Mouse (Mus musculus) lung, embryonic 15.5 days (tissue): ENCODE data around the gene Lyz1. TPM values are rescaled to one million over a fixed set of nuclear protein-coding genes. Genes with fewer than 3 reads are reported as not detected.
"Not testable (repeated sequence)": the region's sequence is repeated elsewhere in the genome, so short reads cannot be mapped to it uniquely, and the experiment has no call there.

Experiments used
- ATAC-seq: fragments of 200-750 bp; cut with Nextera tagmentation; 2 replicates; pipeline ENCODE4 v1.8.0; 2017; ENCODE audit warnings: moderate number of reproducible peaks, borderline replicate concordance; ENCODE audit not compliant: low FRiP score, low TSS enrichment; ENCODE audit errors: extremely low read depth
- H3K27ac ChIP-seq: fragments of 300-500 bp; sonication (generic); 2 replicates; pipeline ENCODE4 v1.5.1; 2015; ENCODE audit warnings: moderate library complexity, mild to moderate bottlenecking, inconsistent platforms
- H3K27me3 ChIP-seq: fragments of 300-500 bp; sonication (generic); 2 replicates; pipeline ENCODE4 v1.6.1; 2015; ENCODE audit warnings: inconsistent platforms
- H3K36me3 ChIP-seq: fragments of 300-500 bp; sonication (generic); 2 replicates; pipeline ENCODE4 v1.6.1; 2015; ENCODE audit warnings: inconsistent platforms
- H3K4me1 ChIP-seq: fragments of 300-500 bp; sonication (generic); 2 replicates; pipeline ENCODE4 v1.6.1; 2015; ENCODE audit warnings: inconsistent platforms
- H3K4me2 ChIP-seq: fragments of 300-500 bp; sonication (generic); 2 replicates; pipeline ENCODE4 v1.6.1; 2015; ENCODE audit warnings: inconsistent platforms, mild to moderate bottlenecking, moderate library complexity
- H3K4me3 ChIP-seq: fragments of 300-500 bp; sonication (generic); 2 replicates; pipeline ENCODE4 v1.5.1; 2015; ENCODE audit warnings: mild to moderate bottlenecking, inconsistent platforms
- H3K9ac ChIP-seq: fragments of 300-500 bp; sonication (generic); 2 replicates; pipeline ENCODE4 v1.6.1; 2015; ENCODE audit warnings: inconsistent platforms
- H3K9me3 ChIP-seq: fragments of 300-500 bp; sonication (generic); 2 replicates; pipeline ENCODE4 v1.6.1; 2016; ENCODE audit warnings: inconsistent platforms
- WGBS: fragments of 180-500 bp; shearing (Covaris S2); methylation state at CpG from one replicate; pipeline ENCODE4 v1.1.7; 2015; 5-methylcytosine and 5-hydroxymethylcytosine counted together
- polyA plus RNA-seq: library from polyadenylated mRNA; unstranded; fragments of >200 nt; fragmentation: Nextera tagmentation; extraction: Ambion mirVana; gene quantifications from 2 replicates; pipeline ENCODE4 v1.2.1, GENCODE M21; 2015

Lyz1 gene
- polyA plus RNA-seq, 1 experiment from 2014 or later: 0.44 TPM

DNA sequence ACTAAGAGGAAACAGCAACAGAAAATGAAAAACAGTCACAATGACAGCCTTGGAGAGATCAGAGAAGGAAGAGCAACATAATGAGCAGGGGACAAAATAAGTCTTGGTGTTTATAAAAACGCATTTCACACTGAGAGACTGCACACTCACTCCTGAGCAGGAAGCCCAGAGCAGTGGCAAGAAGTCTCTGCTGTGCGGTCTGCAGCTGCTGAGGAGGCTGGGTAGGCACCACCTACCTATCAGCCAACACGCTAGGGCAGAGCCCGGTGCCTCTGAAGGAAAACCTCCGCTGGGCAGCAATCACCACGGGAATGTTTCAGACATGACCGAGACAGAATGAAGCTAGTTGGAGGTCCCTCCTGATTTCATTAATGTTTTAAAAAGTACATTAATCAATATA, 7.1 kb downstream of the Lyz1 start:
- H3K9ac ChIP-seq, H3K4me2 ChIP-seq, H3K27me3 ChIP-seq, H3K4me1 ChIP-seq, H3K9me3 ChIP-seq, H3K36me3 ChIP-seq, H3K4me3 ChIP-seq, ATAC-seq, H3K27ac ChIP-seq: not testable (repeated sequence)
- WGBS: 58% methylated on average over 3 of the region's 7 CpGs

DNA sequence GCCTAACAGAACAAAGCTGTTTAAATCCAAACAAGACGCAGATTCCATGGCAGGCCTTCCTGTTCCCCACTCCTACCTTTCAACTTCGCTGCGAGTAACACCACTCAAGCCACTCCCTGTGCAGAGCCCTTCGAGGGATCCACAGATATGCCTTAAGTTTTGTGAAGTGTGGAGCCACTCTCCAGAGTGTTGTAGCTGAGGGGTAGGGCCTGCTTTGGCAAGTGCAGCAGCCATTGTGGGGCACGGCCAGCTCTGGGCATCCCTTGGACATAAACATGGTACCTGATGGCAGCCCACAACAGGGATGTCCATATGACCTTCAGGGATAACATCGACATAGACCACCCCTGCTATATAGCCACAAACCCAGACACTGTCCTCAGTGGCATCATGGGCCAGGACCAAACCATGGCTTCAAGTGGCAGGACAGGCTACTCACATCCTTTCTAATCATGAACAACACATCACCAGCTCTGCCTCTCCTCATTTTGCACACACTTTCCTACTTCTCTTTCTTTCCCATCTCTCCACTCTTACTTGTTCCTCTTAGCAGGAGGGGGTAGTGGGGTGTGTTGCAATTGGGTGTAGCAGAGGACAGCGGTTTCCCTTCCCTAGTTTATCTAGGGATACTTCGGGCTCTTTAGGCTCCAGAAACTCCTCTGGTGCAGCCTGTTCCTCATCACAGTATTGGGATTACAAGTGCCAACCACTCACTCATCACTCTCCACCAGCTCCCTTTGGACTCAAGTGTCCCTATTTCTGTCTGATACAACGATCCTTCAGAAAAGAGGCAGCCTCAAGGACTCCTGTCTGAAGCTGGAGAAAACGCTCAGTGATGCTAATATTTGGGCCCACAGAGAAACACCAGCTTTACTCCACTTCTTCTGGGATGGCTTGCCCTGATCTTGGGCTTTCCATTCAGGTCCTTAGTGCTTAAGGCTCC, 7.8 kb downstream of the Lyz1 start:
- no peak overlapping the region for H3K27ac ChIP-seq
- 69% methylated on average over 10 of the region's 10 CpGs for WGBS
- no peak overlapping the region for H3K4me2 ChIP-seq
- no peaks in the 10 kb centered on the region for H3K9me3 ChIP-seq
- no peak overlapping the region for H3K9ac ChIP-seq
- H3K27me3 ChIP-seq: no peaks in the 10 kb centered on the region
- no peaks in the 10 kb centered on the region for H3K36me3 ChIP-seq
- no peak for ATAC-seq
- H3K4me3 ChIP-seq: no peak overlapping the region
- H3K4me1 ChIP-seq: no peaks in the 10 kb centered on the region

DNA sequence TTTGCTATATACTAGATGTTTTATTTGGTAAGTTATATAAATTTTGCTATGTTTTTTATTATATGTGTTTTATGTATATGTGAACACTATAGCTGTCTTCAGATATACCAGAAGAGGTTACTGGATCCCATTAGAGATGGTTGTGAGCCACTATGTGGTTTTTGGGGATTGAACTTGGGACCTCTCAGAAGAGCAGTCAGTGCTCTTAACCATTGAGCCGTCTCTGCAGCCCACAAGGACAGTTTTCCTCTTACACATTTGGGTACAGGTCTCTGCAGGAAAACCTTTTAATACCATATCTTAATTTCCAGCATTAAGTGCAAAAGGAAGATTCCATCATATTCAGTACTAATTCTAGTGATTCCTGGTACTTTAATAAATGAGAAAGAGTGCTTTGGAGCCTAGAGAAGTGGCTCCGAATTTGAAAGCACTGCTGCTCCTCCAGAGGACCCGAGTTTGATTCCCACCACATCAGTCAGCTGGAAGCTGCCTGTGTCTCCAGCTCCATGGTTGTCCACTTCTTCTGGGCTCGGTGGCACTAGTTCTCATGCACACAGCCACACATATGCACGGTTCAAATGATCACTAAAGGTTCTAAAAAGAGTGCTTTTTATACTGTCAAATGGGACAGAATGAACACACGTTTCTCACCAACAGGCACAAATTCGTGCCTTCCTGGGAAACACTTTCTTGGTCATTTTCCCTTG, 8.6 kb downstream of the Lyz1 start:
- WGBS: 73% methylated on average over 7 of the region's 7 CpGs

DNA sequence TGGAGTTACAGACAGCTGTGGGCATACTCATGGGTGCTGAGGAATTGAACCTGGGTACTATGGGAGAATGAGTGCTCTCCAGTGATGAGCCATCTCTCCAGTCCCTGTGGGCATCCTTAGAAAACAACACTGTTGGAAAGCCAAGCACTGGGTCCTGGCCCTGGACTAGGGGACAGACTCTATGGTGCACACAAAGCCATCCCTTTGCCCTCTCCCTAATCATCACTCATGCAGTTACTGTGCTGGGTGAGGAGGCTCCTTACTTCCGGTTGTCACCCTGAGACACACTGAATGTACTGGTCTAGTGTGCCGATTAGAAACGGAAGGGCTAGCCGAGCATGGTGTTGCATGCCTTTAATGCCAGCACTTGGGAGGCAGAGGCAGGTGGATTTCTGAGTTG, 9.5 kb downstream of the Lyz1 start:
- ATAC-seq, H3K36me3 ChIP-seq, H3K4me1 ChIP-seq, H3K4me3 ChIP-seq, H3K27me3 ChIP-seq, H3K9ac ChIP-seq, H3K4me2 ChIP-seq, H3K27ac ChIP-seq, H3K9me3 ChIP-seq: not testable (repeated sequence)
- WGBS: 67% methylated on average over 4 of the region's 4 CpGs

More for the DNA sequence above, 8.6 kb downstream of the Lyz1 start:
- ATAC-seq: no peak
- no peak overlapping the region for H3K4me2 ChIP-seq
- H3K4me3 ChIP-seq: no peak overlapping the region
- H3K27me3 ChIP-seq: no peaks in the 10 kb centered on the region
- no peaks in the 10 kb centered on the region for H3K4me1 ChIP-seq
- H3K27ac ChIP-seq: no peak overlapping the region
- no peak overlapping the region for H3K9ac ChIP-seq
- H3K36me3 ChIP-seq: no peaks in the 10 kb centered on the region
- no peaks in the 10 kb centered on the region for H3K9me3 ChIP-seq

GRCm38 (mm10) chr10:117282551-117282950, 10.1 kb downstream of the Lyz1 start:
- H3K9me3 ChIP-seq: no peaks in the 10 kb centered on the region
- 73% methylated on average over 2 of the region's 2 CpGs for whole genome bisulfite sequencing
- no peak overlapping the region for H3K4me3 ChIP-seq
- ATAC-seq: no peak
- H3K27me3 ChIP-seq: no peaks in the 10 kb centered on the region
- H3K9ac ChIP-seq: no peak overlapping the region
- H3K4me2 ChIP-seq: no peak overlapping the region
- no peak overlapping the region for H3K27ac ChIP-seq
- H3K4me1 ChIP-seq: no peaks in the 10 kb centered on the region
- H3K36me3 ChIP-seq: no peaks in the 10 kb centered on the region

DNA sequence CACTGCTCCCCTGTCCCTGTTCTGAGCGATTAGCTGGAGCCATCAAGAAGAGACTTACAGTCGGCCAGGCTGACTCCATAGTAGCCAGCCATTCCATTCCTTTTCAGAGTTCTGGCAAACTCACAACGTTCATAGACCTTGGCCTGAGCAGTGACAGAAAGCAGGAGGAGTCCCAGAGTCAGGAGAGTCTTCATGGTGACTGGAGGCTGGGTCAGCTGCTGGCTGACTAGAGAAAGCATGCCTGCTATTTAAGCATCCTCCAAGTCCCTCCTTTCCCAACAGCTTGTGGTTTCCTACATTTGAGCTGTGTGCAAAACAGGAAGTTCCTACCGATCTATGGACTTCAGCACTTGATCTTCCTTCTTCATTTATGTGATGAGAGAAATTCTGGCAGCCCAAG, 10.6 kb downstream of the Lyz1 start, which contains the start of gene Lyz2:
Lyz2 (minus strand) TSS at position 273 of the 400 bp plus-strand sequence.
- H3K4me2 ChIP-seq: no peak within 1 kb of the TSS
- no peak within 1 kb of the TSS for H3K27ac ChIP-seq
- 40% methylated on average over 4 of the region's 4 CpGs for WGBS
- no peaks in the 10 kb centered on the region for H3K4me1 ChIP-seq
- H3K4me3 ChIP-seq: no peak within 1 kb of the TSS
- H3K36me3 ChIP-seq: no peaks in the 10 kb centered on the region
- ATAC-seq: peak; percentile 35; the same call in 1 of the 2 replicates
- no peaks in the 10 kb centered on the region for H3K9me3 ChIP-seq
- H3K9ac ChIP-seq: no peak within 1 kb of the TSS
- no peaks in the 10 kb centered on the region for H3K27me3 ChIP-seq

- H3K4me2 ChIP-seq: no peak overlapping the region
- 68% methylated on average over 7 of the region's 7 CpGs for WGBS
- H3K4me3 ChIP-seq: no peak overlapping the region
- H3K27me3 ChIP-seq: no peaks in the 10 kb centered on the region
- H3K36me3 ChIP-seq: no peaks in the 10 kb centered on the region
- no peak overlapping the region for H3K9ac ChIP-seq
- H3K9me3 ChIP-seq: no peaks in the 10 kb centered on the region
- no peaks in the 10 kb centered on the region for H3K4me1 ChIP-seq
- H3K27ac ChIP-seq: no peak overlapping the region
- ATAC-seq: no peak
These were observed 11.2 kb downstream of the Lyz1 start for GRCm38 (mm10) chr10:117281381-117281920.

DNA sequence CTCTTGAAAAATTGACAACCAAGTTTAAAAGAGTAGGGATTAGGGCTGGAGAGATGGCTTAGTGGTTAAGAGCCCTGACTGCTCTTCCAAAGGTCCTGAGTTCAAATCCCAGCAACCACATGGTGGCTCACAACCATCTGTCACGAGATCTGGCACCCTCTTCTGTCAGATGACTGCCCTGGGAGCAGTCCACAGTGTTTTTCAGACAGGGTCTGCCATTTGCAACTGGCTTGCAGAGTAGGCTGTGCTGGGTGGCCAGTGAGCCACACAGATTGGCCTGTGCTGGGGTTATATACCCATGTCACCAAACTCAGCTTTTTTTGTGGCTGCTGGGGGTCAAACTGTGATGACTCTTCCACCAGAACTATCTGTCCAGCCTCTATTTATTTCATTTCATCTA, 12.7 kb downstream of the Lyz1 start:
- WGBS: 50% methylated on average over 1 of the region's 1 CpGs
- ATAC-seq: no peak
- Histone ChIP-seq H3K4me1 (no peaks in the 10 kb centered on the region), H3K27ac (no peak overlapping the region), H3K4me3 (no peak overlapping the region), H3K9ac (no peak overlapping the region), H3K27me3 (no peaks in the 10 kb centered on the region), H3K9me3 (no peaks in the 10 kb centered on the region), H3K36me3 (no peaks in the 10 kb centered on the region), H3K4me2 (no peak overlapping the region)

GRCm38 (mm10) chr10:117278510-117278909, 14.2 kb downstream of the Lyz1 start:
- 42% methylated on average over 2 of the region's 2 CpGs for WGBS
- H3K4me1 ChIP-seq, H3K27ac ChIP-seq, H3K9ac ChIP-seq, H3K27me3 ChIP-seq, ATAC-seq, H3K4me3 ChIP-seq, H3K9me3 ChIP-seq, H3K4me2 ChIP-seq, H3K36me3 ChIP-seq: not testable (repeated sequence)

DNA sequence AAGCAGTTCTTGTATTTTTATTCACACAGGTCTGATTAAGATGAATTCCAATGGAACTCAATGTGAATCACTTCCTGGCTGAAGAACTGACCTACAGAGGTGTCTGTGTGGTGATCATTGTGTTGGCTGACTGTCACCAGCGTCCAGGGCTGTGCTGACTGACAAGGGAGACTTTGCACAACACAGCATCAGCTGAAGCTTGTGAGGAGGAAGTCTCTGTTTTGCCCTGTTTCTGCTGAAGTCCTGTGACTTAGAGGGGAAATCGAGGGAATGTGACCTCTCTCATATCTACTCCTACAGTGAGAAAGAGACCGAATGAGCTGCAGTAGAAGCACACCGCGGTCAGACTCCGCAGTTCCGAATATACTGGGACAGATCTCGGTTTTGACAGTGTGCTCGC, 14.9 kb downstream of the Lyz1 start:
- not testable (repeated sequence) for H3K27me3 ChIP-seq, H3K9ac ChIP-seq, ATAC-seq, H3K9me3 ChIP-seq, H3K36me3 ChIP-seq, H3K4me1 ChIP-seq, H3K27ac ChIP-seq, H3K4me3 ChIP-seq, H3K4me2 ChIP-seq
- WGBS: 75% methylated on average over 9 of the region's 9 CpGs

DNA sequence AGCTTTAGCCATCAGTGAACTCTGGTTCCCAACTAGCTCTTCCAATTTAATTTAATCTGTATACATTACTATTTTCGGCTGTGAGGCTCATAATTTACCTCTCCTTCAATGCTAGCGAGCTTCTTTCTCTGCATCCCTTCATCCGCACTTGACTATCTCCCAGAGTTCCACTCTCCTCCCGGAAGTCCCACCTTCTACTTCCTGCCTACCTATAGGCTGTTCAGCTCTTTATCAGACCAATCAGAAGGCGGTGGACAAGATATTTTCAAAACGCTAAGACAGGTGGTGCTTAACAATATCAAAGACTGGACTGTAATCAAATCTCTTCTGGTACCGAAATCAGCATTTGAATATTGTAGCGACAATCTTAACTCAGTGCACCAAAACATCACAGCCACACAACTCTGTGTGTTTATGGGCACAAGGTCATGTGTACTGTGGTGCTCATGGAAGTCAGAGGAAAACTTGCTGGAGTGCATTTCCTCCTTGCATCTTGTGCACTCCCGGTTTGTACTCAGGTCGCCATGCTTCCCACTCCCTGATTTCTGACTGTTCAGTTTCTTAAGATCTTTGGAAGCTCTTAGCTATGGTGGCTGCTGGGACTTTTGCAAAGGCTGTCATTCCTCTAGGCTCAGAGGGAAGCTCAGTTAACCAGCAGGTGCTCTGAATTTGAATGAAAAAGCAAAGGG, 16.8 kb downstream of the Lyz1 start:
- ATAC-seq: no peak
- Histone ChIP-seq H3K27me3 (no peaks in the 10 kb centered on the region), H3K9me3 (no peaks in the 10 kb centered on the region), H3K36me3 (no peaks in the 10 kb centered on the region), H3K4me1 (no peaks in the 10 kb centered on the region), H3K27ac (no peak overlapping the region), H3K4me2 (no peak overlapping the region), H3K9ac (no peak overlapping the region), H3K4me3 (no peak overlapping the region)
- WGBS: 75% methylated on average over 10 of the region's 10 CpGs
